Mouse (Mus musculus) adrenal gland, adult 8-10 months (tissue): ENCODE data around the gene Gm4301. TPM values are rescaled to one million over a fixed set of nuclear protein-coding genes. Genes with fewer than 3 reads are reported as not detected.
"Not testable (repeated sequence)": the region's sequence is repeated elsewhere in the genome, so short reads cannot be mapped to it uniquely, and the experiment has no call there.

Source experiments
- DNase-seq: peaks from one replicate; pipeline ENCODE4 v3.0.0; 2022
- total RNA-seq, 4 experiments: library from RNA; stranded (reverse); gene quantifications; 2 replicates each; pipeline ENCODE4 v1.2.4; 2022

Gm4301 gene
- not detected for total RNA-seq

DNA sequence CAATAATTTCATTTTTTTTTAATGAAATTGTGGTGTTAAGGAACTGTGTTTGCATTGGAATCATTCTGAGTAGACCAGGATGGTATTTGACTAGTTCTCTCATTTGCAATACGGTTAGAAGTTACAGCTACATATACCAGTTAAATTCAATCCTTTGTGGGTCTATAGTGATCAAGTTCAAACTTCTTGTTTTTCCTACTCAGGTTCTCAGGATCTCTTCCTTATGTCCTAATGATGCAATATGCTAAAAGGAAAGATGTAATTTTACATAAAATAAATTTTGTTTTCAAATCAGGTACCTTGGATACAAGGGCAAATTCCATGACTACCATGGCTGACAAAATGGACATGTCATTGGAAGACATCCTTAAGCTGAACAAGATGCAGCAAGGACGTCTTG, at the start of gene Gm4301:
Gene Gm4301 (plus strand): TSS at position 301 of the 400 bp plus-strand sequence.
- not testable (repeated sequence) for DNase-seq

DNA sequence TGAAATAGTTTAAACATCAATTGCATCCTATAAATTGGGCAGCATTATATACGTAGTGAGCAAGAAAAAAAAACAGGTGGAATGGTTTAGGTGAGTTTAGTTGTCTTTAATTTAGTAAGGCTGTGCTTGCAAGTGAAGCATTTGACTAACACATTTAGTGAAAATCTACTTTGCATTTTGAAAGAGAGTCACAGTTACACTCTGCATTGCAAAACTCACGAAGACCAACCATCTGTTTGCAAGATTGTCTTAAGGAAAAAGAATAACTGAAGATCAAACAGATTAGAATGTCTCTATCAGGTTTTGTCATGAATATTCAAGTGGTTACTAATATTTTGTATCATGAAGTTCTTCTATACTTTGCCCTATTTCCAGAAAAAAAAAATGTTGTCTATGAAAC, 39.4 kb upstream of the Gm4301 start:
- no peak for DNase-seq

DNA sequence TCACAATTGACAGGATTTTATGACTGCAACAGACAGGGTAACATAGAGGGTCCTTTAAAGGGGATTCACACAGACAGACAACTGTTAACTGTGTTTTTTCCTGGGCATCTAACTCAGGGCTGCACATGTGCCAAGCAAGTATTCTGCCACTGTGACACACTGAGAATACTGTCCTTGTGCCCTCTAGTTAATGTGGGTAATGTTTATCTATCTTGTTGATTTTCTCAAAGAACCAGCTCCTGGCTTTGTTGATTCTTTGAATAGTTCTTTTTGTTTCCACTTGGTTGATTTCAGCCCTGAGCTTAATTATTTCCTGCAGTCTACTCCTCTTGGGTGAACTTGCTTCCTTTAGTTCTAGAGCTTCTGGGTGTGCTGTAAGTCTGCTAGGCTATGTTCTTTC, 35.4 kb upstream of the Gm4301 start:
- not testable (repeated sequence) for DNase-seq

DNA sequence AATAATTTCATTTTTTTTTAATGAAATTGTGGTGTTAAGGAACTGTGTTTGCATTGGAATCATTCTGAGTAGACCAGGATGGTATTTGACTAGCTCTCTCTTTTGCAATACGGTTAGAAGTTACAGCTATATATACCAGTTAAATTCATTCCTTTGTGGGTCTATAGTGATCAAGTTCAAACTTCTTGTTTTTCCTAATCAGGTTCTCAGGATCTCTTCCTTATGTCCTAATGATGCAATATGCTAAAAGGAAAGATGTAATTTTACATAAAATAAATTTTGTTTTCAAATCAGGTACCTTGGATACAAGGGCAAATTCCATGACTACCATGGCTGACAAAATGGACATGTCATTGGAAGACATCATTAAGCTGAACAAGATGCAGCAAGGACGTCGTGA, 5.1 kb downstream of the Gm4301 start, which contains the start of gene Gm4302:
Gene Gm4302 (plus strand): TSS at position 301 of the 400 bp plus-strand sequence.
- DNase-seq = not testable (repeated sequence)

DNA sequence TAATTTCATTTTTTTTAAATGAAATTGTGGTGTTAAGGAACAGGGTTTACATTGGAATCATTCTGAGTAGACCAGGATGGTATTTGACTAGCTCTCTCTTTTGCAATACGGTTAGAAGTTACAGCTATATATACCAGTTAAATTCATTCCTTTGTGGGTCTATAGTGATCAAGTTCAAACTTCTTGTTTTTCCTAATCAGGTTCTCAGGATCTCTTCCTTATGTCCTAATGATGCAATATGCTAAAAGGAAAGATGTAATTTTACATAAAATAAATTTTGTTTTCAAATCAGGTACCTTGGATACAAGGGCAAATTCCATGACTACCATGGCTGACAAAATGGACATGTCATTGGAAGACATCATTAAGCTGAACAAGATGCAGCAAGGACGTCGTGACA, 10.2 kb downstream of the Gm4301 start, which contains the start of gene Gm4303:
Gene Gm4303 (plus strand): TSS at position 301 of the 400 bp plus-strand sequence.
- DNase-seq = not testable (repeated sequence)

DNA sequence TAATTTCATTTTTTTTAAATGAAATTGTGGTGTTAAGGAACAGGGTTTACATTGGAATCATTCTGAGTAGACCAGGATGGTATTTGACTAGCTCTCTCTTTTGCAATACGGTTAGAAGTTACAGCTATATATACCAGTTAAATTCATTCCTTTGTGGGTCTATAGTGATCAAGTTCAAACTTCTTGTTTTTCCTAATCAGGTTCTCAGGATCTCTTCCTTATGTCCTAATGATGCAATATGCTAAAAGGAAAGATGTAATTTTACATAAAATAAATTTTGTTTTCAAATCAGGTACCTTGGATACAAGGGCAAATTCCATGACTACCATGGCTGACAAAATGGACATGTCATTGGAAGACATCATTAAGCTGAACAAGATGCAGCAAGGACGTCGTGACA, 15.3 kb downstream of the Gm4301 start, which contains the start of gene Gm4305:
Gene Gm4305 (plus strand): TSS at position 301 of the 400 bp plus-strand sequence.
- DNase-seq = not testable (repeated sequence)

DNA sequence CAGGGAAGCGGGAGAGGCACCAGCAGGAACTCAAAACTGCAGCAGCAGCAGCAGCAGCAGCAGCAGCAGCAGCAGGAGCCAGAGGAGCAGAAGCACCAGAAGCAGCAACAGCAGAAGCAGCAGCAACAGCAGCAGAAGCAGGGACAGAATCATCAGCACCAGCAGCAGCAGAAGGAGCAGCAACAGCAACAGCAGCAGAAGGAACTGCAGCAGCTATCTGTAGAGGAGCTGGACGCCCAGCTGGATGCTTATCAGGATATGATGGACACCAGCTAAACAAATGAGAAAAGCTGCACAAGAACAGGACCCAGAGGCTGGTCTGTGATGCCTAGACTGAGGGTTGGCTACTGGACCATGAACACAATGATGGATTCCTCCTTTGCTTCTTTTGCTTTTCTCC, 21.4 kb downstream of the Gm4301 start:
- DNase-seq = peak; percentile 0

DNA sequence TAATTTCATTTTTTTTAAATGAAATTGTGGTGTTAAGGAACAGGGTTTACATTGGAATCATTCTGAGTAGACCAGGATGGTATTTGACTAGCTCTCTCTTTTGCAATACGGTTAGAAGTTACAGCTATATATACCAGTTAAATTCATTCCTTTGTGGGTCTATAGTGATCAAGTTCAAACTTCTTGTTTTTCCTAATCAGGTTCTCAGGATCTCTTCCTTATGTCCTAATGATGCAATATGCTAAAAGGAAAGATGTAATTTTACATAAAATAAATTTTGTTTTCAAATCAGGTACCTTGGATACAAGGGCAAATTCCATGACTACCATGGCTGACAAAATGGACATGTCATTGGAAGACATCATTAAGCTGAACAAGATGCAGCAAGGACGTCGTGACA, 25.6 kb downstream of the Gm4301 start, which contains the start of gene Gm4307:
Gene Gm4307 (plus strand): TSS at position 301 of the 400 bp plus-strand sequence.
- not testable (repeated sequence) for DNase-seq

DNA sequence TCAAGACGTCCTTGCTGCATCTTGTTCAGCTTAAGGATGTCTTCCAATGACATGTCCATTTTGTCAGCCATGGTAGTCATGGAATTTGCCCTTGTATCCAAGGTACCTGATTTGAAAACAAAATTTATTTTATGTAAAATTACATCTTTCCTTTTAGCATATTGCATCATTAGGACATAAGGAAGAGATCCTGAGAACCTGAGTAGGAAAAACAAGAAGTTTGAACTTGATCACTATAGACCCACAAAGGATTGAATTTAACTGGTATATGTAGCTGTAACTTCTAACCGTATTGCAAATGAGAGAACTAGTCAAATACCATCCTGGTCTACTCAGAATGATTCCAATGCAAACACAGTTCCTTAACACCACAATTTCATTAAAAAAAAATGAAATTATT, 47.0 kb downstream of the Gm4301 start, which contains the start of gene Gm4312:
Gene Gm4312 (minus strand): TSS at position 101 of the 400 bp plus-strand sequence.
- DNase-seq = not testable (repeated sequence)

Other genes with a start within 250 kb of the Gm4301 start
- not detected for gene Gm4302, start 5.2 kb downstream of the Gm4301 start, total RNA-seq
- not detected for gene Gm4303, start 10.3 kb downstream of the Gm4301 start, total RNA-seq
- gene Gm4305, start 15.4 kb downstream of the Gm4301 start, total RNA-seq = not detected
- not detected for gene Gm4307, start 25.7 kb downstream of the Gm4301 start, total RNA-seq
- not detected for gene Gm4312, start 46.9 kb downstream of the Gm4301 start, total RNA-seq
- 10 to 100 TPM; 20.3 to 22.8 (median 21.0) TPM for gene Tmtc3, start 151.7 kb downstream of the Gm4301 start, total RNA-seq
- gene Cep290, start 151.9 kb downstream of the Gm4301 start, total RNA-seq = 10 to 100 TPM in 2 of 4 experiments, 1 to 10 TPM in 2; 8.7 to 17.8 (median 11.3) TPM